Mouse (Mus musculus) bone marrow, adult 2 months (tissue): ENCODE data around the gene Zfp114. TPM values are rescaled to one million over a fixed set of nuclear protein-coding genes. Genes with fewer than 3 reads are reported as not detected.

Experiments
- H3K27ac ChIP-seq: fragments of 200-500 bp; 2 replicates; pipeline ENCODE4 v1.5.1; 2012; ENCODE audit warnings: low read depth, mild to moderate bottlenecking, control low read depth, inconsistent platforms, low read length; ENCODE audit not compliant: control insufficient read depth, poor library complexity, insufficient read depth
- H3K4me1 ChIP-seq: fragments of 200-500 bp; 2 replicates; pipeline ENCODE4 v1.6.1; 2011; ENCODE audit warnings: low read length; ENCODE audit not compliant: control insufficient read depth, insufficient read depth
- H3K4me3 ChIP-seq: fragments of 200-500 bp; replicated peaks from 2 replicates; pipeline ENCODE3; 2011; ENCODE audit warnings: mild to moderate bottlenecking, low read depth, low read length, control low read depth; ENCODE audit not compliant: control insufficient read depth
- CTCF ChIP-seq: fragments of 200-500 bp; IDR thresholded peaks from 2 replicates; pipeline ENCODE4 v1.5.1; 2011; ENCODE audit warnings: low read length, control low read depth; ENCODE audit not compliant: control insufficient read depth, insufficient read depth
- POLR2A ChIP-seq: fragments of 200-500 bp; IDR thresholded peaks from 2 replicates; pipeline ENCODE4 v1.6.1; 2011; ENCODE audit warnings: low read depth, mild to moderate bottlenecking, control low read depth, low read length, borderline replicate concordance; ENCODE audit not compliant: control insufficient read depth
- WGBS: fragments of 180-500 bp; shearing (Covaris S2); methylation state at CpG from one replicate; pipeline ENCODE4 v1.1.7; 2018; 5-methylcytosine and 5-hydroxymethylcytosine counted together
- polyA plus RNA-seq: library from polyadenylated mRNA; stranded (reverse); fragments of >200 nt; gene quantifications from 2 replicates; pipeline ENCODE4 v1.2.4, GENCODE M21; 2011; ENCODE audit warnings: low replicate concordance; ENCODE audit not compliant: missing spikeins, insufficient read depth, insufficient read length

Zfp114 gene
- polyA plus RNA-seq, 1 experiment, result not detected

GRCm38 (mm10) chr7:24188901-24189570 is 14.2 kb downstream of the Zfp114 start:
- Histone ChIP-seq H3K4me1 (peaks cover 5% of the 10 kb centered on the region; the same call in 1 of the 2 replicates), H3K27ac (peak overlapping the region; percentile 39), H3K4me3 (no peak overlapping the region)
- 31% methylated on average over 4 of the region's 4 CpGs for WGBS
- TF ChIP-seq CTCF, result no peak
- TF ChIP-seq POLR2A, result no peak

GRCm38 (mm10) chr7:24189571-24189944 is 14.7 kb downstream of the Zfp114 start:
- TF ChIP-seq POLR2A, result no peak
- no peak for TF ChIP-seq CTCF
- H3K4me3 ChIP-seq, result no peak overlapping the region
- H3K27ac ChIP-seq, result peak overlapping the region; percentile 39
- 1% methylated on average over 5 of the region's 5 CpGs for WGBS
- H3K4me1 ChIP-seq, result peaks cover 5% of the 10 kb centered on the region; the same call in 1 of the 2 replicates

DNA sequence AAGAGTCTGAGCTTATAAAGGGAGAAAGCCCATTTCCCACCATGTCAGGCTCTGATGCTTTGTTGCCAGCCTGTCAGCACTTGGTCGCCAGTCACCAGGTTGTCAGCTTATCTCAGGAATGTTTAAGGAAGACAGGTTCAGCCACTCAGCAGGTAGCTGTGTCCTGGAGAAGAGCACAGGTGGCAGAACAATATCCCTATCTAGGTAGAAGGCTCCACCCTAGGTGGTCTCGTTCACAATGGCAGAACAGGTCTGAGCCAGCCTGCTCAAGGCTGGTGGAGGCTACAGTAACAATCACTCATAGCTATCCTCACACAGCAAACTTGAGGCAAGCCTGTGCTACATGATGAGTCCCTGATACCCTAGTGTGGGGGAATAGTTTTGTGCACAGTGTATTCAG is 16.5 kb downstream of the Zfp114 start:
- TF ChIP-seq POLR2A (no peak), CTCF (no peak)
- Histone ChIP-seq H3K4me1 (peaks cover 5% of the 10 kb centered on the region; the same call in 1 of the 2 replicates), H3K27ac (no peak overlapping the region), H3K4me3 (no peak overlapping the region)
- 81% methylated on average over 2 of the region's 2 CpGs for WGBS

DNA sequence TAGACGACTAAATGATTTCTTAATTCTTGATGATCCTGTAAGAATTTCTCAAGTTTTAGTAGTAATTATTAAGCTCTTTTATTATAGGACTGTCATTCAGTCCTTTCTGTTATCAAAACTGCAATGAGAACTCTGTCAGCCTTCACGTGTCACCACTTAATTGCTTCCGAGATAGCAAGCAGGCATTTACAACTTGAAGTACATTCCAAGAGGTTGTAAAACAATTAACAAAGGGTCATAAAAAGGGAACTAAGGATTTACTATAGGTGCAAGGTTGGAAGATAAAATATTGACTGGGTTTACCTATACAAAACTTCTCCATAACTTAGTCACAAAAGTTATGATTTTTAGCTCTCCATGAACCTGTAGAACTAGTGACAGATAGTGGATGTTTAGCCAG is 18.3 kb downstream of the Zfp114 start:
- Histone ChIP-seq H3K4me1 (peaks cover 5% of the 10 kb centered on the region; the same call in 1 of the 2 replicates), H3K27ac (no peak overlapping the region), H3K4me3 (no peak overlapping the region)
- TF ChIP-seq POLR2A (no peak), CTCF (no peak)
- WGBS, result 83% methylated on average over 3 of the region's 3 CpGs

GRCm38 (mm10) chr7:24196961-24197360 is 22.1 kb downstream of the Zfp114 start:
- WGBS, result 86% methylated on average over 4 of the region's 4 CpGs
- H3K27ac ChIP-seq, result no peak overlapping the region
- no peak for TF ChIP-seq CTCF
- no peak for TF ChIP-seq POLR2A
- H3K4me1 ChIP-seq, result no peaks in the 10 kb centered on the region
- H3K4me3 ChIP-seq, result no peak overlapping the region

DNA sequence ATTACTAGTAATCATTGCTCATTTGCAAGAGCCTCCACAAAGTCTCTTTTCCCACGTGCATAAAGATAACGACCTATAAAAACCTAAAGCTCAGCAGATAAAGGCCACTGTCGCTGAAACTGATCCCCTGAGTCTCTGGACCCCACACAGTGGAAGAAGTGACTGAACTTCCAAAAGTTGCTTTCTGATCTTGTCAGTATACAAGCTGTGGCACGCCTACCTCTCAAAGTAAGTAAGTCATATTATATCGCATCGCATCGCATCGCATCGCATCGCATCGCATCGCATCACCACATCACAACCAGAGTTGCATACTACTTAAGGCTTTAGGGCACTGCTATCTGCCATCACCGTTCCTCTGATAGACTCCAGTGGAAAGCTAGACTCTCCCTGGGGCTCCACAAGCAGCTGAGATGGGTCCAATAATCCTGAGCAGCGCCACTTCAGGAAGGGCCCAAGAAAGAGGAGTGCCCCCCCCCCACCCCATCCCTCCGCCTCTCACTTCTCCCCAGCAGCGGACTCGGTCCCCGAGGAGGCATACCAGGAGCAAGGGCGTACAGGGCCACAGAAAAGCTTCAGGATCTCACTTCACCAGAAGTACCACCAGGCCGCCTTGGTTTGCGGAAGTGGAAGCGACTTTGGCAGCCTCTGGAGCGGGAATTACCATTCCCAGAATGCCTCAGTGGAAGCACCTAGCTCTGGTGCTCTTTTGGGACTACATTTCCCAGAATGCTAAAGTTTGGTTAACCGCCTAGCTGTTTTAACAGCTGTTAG is 32.8 kb downstream of the Zfp114 start:
- Histone ChIP-seq H3K27ac (no peak overlapping the region), H3K4me1 (no peaks in the 10 kb centered on the region), H3K4me3 (peak overlapping the region; percentile 60)
- WGBS, result 13% methylated on average over 24 of the region's 24 CpGs
- no peak for TF ChIP-seq CTCF
- no peak for TF ChIP-seq POLR2A

GRCm38 (mm10) chr7:24208282-24208886 is 33.5 kb downstream of the Zfp114 start:
- TF ChIP-seq CTCF, result no peak
- no peak for TF ChIP-seq POLR2A
- 46% methylated on average over 7 of the region's 7 CpGs for WGBS
- H3K4me3 ChIP-seq, result no peak overlapping the region

DNA sequence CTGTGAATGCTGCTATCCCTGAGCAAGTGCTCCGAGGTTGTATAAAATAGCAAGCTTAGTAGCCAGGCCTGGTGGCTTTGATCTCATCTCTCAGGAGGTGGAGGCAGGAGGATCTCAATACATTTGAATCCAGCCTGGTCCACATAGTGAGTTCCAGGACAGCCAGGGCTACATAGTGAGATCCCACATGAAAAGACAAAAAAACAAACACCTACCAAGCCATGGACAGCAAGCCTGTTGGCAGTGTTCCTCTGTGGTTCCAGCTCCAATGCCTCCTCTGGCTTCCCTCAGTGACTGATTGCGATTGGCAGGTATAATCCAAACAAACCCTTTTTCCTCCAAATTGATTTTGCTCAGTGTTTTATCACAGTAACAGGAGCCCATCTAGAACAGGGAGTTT is 35.4 kb downstream of the Zfp114 start:
- no peak overlapping the region for H3K4me3 ChIP-seq
- 72% methylated on average over 2 of the region's 2 CpGs for WGBS
- H3K27ac ChIP-seq, result no peak overlapping the region
- no peak for TF ChIP-seq CTCF
- no peak for TF ChIP-seq POLR2A
- no peaks in the 10 kb centered on the region for H3K4me1 ChIP-seq

More at GRCm38 (mm10) chr7:24208282-24208886, 33.5 kb downstream of the Zfp114 start:
- no peaks in the 10 kb centered on the region for H3K4me1 ChIP-seq
- no peak overlapping the region for H3K27ac ChIP-seq
